10 mouse cellular contexts compared by ENCODE assay signal in the genomic region with DNA sequence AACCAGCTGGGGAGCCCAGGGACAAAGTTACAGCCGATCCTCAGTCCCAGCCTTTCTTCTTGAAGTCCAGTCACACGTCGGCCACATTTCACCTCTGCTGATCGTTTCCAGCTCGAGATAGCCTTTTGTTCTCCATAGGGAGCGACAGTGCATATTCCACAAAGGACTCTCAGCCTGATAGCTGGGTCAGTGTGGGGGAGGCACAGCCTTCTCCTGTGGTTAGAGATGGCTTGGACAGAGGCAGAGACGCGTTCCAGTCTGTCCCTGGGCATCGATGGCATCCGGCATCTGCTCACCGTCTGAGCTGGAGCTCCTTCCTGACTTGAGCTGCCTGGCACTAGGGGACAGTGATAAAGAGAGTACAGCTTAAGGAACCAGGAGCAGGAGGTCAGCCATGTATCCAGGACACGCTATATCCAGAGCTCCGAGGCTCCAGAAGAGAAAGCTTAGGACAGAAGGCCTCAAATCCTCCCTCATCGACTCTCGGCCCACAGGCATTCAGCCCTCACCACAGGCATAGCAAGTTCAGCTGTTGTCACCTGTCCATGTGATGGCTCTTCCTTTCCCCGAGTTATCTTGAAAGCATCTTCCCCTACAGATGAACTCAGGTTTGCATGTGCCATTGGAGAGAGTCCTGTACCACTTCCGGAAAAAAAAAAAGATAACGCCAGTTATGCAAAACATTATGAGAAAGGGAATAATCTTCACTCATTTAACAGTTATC.
DNase-seq lines count a peak whose midpoint lies in the region; ATAC-seq lines count a peak whose summit lies in the region.
"Had no signal": no experiment of that assay in that cellular context is flagged by ENCODE, and none has a peak within 500 bp of the region (broad histone marks: within the 10 kb centered on the region; RNA-seq: fewer than 3 reads in every experiment).

No protein-coding gene starts in this region.

- H3K9me3 ChIP-seq in heart, embryonic 10.5 days, result no peaks in the 10 kb centered on the region
- H3K9me3 ChIP-seq in megakaryocyte, embryonic 14.5 days, result 0 out of 2 replicates have a peak, but pooled peaks cover 4% of the 10 kb centered on the region

- H3K27ac ChIP-seq in heart, embryonic 10.5 days, result peak overlapping the region; percentile 85

- no peaks in the 10 kb centered on the region for H3K36me3 ChIP-seq in heart, embryonic 10.5 days
- no peaks in the 10 kb centered on the region for H3K36me3 ChIP-seq in megakaryocyte, embryonic 14.5 days (replicated peaks; ENCODE audit: low read length)

- no peak for ATAC-seq in megakaryocyte, adult 5-6 weeks (ENCODE audit: poor library complexity, severe bottlenecking)
- ATAC-seq in monocyte, adult 5-6 weeks (replicated peaks; ENCODE audit: insufficient number of reproducible peaks, low FRiP score, low TSS enrichment, poor library complexity, severe bottlenecking), result no peak
- ATAC-seq in erythroblast, adult 5-6 weeks (replicated peaks; ENCODE audit: low FRiP score, poor library complexity, severe bottlenecking), result no peak

- peaks cover 39% of the 10 kb centered on the region for H3K4me1 ChIP-seq in heart, embryonic 10.5 days
- peaks cover 51% of the 10 kb centered on the region for H3K4me1 ChIP-seq in megakaryocyte, embryonic 14.5 days

- intact Hi-C loops in heart, postnatal 10 days (cut with DNase I), result no loop called here

- DNase-seq in heart, embryonic 10.5 days (ENCODE audit: low spot score), result no peak
- DNase-seq in heart, postnatal 10 days, result no peak
- peak; percentile 39 for DNase-seq in embryo, embryonic 9.5 days (ENCODE audit: extremely low spot score)
- peak; percentile 30 for DNase-seq in retina, embryonic 14.5 days (ENCODE audit: low spot score)
- DNase-seq: kidney, postnatal 4 days; lung, postnatal 36 days had no signal

- WGBS in heart, embryonic 10.5 days, result 30% methylated on average over 18 of the region's 18 CpGs

- H3K27me3 ChIP-seq in heart, embryonic 10.5 days (ENCODE audit: insufficient read depth, poor library complexity, severe bottlenecking), result no peaks in the 10 kb centered on the region
- peaks cover 2% of the 10 kb centered on the region for H3K27me3 ChIP-seq in megakaryocyte, embryonic 14.5 days (replicated peaks)

- no peak overlapping the region for H3K4me3 ChIP-seq in heart, embryonic 10.5 days
- peak overlapping the region; percentile 52 for H3K4me3 ChIP-seq in megakaryocyte, embryonic 14.5 days (replicated peaks)

Comparison
In these comparisons a context has a peak if more than half of its experiments do, and no peak if none do; other contexts are left out.
1. DNase-seq: peak in embryo, embryonic 9.5 days (single experiment) and retina, embryonic 14.5 days (single experiment); none in heart, embryonic 10.5 days (single experiment) and heart, postnatal 10 days (0 of 2).